Mouse (Mus musculus) monocyte, adult 59 days (primary cell): ENCODE data around the gene Ppp4c. TPM values are rescaled to one million over a fixed set of nuclear protein-coding genes. Genes with fewer than 3 reads are reported as not detected.

Source experiments
- total RNA-seq, 2 experiments: library from RNA; stranded (reverse); gene quantifications; one replicate each; pipeline ENCODE4 v1.2.4; 2023

The Ppp4c gene
- total RNA-seq: 100 to 1,000 TPM; 218 to 242 TPM

DNA sequence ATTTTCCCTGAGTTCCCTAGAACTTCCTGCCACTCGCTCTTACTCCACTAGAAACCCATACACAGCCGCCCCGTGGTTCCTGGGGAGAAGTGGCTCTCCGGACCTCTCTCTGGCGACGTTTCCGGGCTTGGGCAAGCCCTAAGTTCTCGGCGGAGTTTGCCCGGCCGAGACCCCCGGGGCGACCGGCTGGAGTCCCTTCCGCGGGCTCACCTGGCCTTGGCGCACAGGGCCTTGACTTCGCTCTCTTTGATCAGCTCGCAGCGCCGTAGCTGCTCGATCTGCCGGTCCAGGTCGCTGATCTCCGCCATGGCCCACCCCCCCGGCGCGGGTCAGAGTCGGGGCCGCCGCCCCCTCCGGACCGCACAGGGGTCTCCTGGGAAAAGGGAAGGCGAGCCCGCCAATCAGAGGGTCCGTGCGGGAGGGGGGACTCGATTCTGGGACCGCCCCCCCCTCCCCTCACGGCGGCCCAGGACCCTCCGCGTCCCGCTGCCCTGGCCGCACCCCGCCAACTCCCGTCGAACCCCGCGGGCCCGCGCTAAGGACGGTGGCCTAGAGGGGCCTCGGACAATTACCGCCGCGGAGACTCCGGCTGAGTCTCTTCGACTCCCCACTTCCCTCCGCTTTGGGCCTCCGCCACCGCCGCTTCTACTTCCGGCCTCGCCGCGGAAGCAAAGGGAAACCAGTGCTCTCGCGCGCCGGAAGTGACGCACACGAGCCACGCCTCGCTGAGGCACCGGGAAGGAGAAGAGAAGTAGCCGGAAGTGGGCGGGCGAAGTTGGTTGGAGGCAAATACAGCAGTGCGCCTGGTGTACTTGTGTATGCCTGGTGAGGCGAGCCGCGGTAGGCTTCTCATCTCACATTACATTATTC, at the start of gene Ppp4c:
Gene Ppp4c (minus strand): TSS at position 646 of the 870 bp plus-strand sequence.

DNA sequence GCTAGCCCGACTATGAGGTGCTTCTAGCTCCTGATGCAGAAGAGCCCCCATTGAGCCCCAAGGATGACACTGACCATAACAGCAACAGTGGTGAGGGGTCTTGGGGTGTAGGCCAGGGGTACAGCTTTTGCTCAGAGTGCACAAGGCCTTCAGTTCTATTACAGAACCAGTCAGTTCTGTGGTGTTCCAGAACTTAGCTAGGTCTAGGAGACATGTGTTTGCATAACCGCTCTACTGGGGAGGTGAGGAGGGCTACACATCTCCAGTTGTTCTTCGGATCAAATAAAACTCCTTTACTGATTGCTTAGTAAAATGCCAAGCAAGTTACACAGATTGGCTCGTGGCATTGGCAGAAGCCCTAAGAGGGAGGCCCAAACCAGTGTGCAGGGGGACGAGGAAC, 39.2 kb upstream of the Ppp4c start, which contains the start of gene 4930451I11Rik:
Gene 4930451I11Rik (minus strand): TSS at position 101 of the 400 bp plus-strand sequence.

GRCm38 (mm10) chr7:126797411-126798126, 5.3 kb upstream of the Ppp4c start, which contains the start of gene Fam57b:
Gene Fam57b, plus strand, starts transcription at chr7:126797668.

GRCm38 (mm10) chr7:126780971-126781635, 11.2 kb downstream of the Ppp4c start, which contains the start of gene Tbx6:
Gene Tbx6, plus strand, starts transcription at chr7:126781483.

DNA sequence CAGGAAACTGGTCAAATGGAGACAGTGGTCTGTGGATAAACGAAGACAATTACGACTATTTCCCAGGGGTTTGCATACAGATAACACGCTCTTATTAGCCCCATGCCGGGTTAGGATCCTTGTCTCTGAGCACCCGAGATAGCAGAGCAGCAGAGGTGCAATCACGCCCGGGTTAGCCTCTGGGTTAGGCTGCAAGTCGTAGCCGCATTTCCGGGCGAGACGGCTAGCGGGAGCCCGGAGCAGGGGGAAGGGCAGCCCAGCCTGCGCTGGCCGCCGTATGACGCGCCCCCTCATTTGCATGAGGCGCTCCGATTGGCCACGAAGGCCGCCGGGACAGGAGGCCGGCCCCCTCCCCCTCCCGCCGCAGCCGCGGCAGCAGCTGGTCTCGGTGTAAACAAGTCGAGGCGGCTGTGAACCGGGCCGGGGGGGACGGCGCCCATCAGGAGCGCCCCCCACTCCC, 15.7 kb downstream of the Ppp4c start, which contains the start of gene Ypel3:
Gene Ypel3 (plus strand): TSS at position 358 of the 460 bp plus-strand sequence.

DNA sequence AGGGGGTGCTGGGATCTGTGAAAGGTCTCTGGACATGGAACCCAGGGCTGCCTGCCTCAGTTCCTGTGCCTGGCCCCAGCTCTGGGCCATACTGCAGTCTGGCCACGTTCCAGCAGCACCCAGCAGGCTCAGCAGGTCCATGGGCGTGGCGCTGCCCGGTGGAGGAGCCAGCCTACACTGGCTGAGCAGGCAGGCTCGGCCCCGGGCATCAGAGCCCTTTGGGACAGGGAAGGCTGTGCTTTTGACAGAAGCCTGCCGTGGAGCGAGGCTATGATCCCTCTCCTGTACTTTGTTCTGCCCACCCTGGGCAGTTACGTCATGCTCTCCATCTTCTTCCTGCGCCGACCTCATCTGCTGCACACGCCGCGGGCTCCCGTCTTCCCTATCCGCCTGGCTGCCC, 26.1 kb downstream of the Ppp4c start, which contains the start of gene Gdpd3:
Gene Gdpd3 (plus strand): TSS at position 134 of the 400 bp plus-strand sequence.

DNA sequence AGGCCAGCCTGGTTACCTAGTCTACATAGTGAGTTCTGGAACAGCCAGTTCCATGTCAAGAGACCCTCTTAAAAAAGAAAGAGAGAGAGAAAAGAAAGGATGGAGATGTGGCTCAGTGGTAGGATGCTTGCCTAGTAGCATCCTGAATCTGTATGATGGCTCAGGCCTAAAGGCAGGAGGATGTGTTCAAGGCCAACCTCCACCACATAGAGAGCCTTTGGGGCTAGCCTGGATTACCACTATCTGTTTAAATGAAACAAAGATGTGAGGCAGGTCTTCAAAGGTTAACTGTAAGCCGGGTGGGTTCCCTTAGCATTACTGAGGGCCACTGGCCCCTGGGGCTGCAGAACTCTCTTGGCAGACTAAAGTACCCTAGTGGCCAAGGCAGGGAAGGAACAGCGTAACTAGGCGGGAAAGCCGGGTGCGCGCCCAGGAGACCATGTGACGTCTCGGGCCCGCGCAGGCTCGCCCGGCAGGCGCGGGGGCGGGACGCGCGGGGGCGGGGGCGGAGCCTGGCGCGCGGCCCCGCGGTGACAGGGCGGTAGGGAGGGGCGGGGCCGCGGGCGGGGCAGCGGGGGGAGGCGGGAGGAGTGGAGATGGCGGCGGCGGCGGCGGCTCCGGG, 33.1 kb downstream of the Ppp4c start, which contains the start of gene Mapk3:
Gene Mapk3 (plus strand): TSS at position 552 of the 622 bp plus-strand sequence.

Other genes starting within 250 kb of the Ppp4c start
- 100 to 1,000 TPM; 123 to 127 TPM for gene Eif3c, start 226.1 kb downstream of the Ppp4c start, total RNA-seq
- gene Apobr, start 207.6 kb downstream of the Ppp4c start, total RNA-seq: 100 to 1,000 TPM; 108 to 125 TPM
- gene Cln3, start 206.7 kb downstream of the Ppp4c start, total RNA-seq: 100 to 1,000 TPM; 241 to 250 TPM
- gene Il27, start 197.6 kb downstream of the Ppp4c start, total RNA-seq: 10 to 100 TPM; 10.8 to 13.3 TPM
- 10 to 100 TPM; 83.7 to 95.7 TPM for gene Nupr1, start 161.6 kb downstream of the Ppp4c start, total RNA-seq
- gene Sgf29, start 143.2 kb downstream of the Ppp4c start, total RNA-seq: 10 to 100 TPM; 31.8 to 41.5 TPM
- gene Sult1a1, start 116.1 kb downstream of the Ppp4c start, total RNA-seq: 1 to 10 TPM; 5.7 to 6.0 TPM
- 100 to 1,000 TPM; 104 to 129 TPM for gene Bola2, start 97.1 kb downstream of the Ppp4c start, total RNA-seq
- gene Slx1b, start 96.7 kb downstream of the Ppp4c start, total RNA-seq: 10 to 100 TPM; 12.0 to 12.3 TPM
- gene Coro1a, start 84.7 kb downstream of the Ppp4c start, total RNA-seq: 1,000 to 10,000 TPM; 1,489 to 1,521 TPM
- gene Mapk3, start 32.9 kb downstream of the Ppp4c start, total RNA-seq: 100 to 1,000 TPM; 148 to 156 TPM
- 10 to 100 TPM; 22.0 to 22.2 TPM for gene Gdpd3, start 26.2 kb downstream of the Ppp4c start, total RNA-seq
- 100 to 1,000 TPM; 256 to 258 TPM for gene Ypel3, start 15.5 kb downstream of the Ppp4c start, total RNA-seq
- gene Tbx6, start 11.0 kb downstream of the Ppp4c start, total RNA-seq: 1 to 10 TPM; 6.9 to 8.2 TPM
- gene Fam57b, start 5.2 kb upstream of the Ppp4c start, total RNA-seq: not detected
- not detected for gene 4930451I11Rik, start 39.1 kb upstream of the Ppp4c start, total RNA-seq
- gene Doc2a, start 54.9 kb upstream of the Ppp4c start, total RNA-seq: not detected
- 10 to 100 TPM in 1 of 2 experiments, 1 to 10 TPM in 1; 5.0 to 14.0 TPM for gene Hirip3, start 69.5 kb upstream of the Ppp4c start, total RNA-seq
- 10 to 100 TPM; 52.2 to 66.3 TPM for gene Ino80e, start 69.9 kb upstream of the Ppp4c start, total RNA-seq
- 10 to 100 TPM; 71.6 to 71.9 TPM for gene Taok2, start 92.2 kb upstream of the Ppp4c start, total RNA-seq
- gene Tmem219, start 130.4 kb upstream of the Ppp4c start, total RNA-seq: 10 to 100 TPM; 63.5 to 71.0 TPM
- gene Kctd13, start 136.4 kb upstream of the Ppp4c start, total RNA-seq: 10 to 100 TPM; 31.5 to 32.7 TPM
- not detected for gene Asphd1, start 157.1 kb upstream of the Ppp4c start, total RNA-seq
- 1 to 10 TPM; 2.2 to 4.1 TPM for gene Sez6l2, start 158.1 kb upstream of the Ppp4c start, total RNA-seq
- gene Cdipt, start 183.4 kb upstream of the Ppp4c start, total RNA-seq: 10 to 100 TPM; 84.1 to 92.1 TPM
- gene Cdiptos, start 183.6 kb upstream of the Ppp4c start, total RNA-seq: 1 to 10 TPM; 3.5 to 3.7 TPM
- 100 to 1,000 TPM; 116 to 123 TPM for gene Mvp, start 222.1 kb upstream of the Ppp4c start, total RNA-seq
- 1 to 10 TPM in 1 of 2 experiments, not detected in 1; 9.0 TPM for gene Pagr1b, start 224.0 kb upstream of the Ppp4c start, total RNA-seq
- 10 to 100 TPM in 1 of 2 experiments, 1 to 10 TPM in 1; 2.2 to 14.5 TPM for gene Pagr1a, start 224.9 kb upstream of the Ppp4c start, total RNA-seq
- 10 to 100 TPM; 29.0 to 34.8 TPM for gene Gm42742, start 228.6 kb upstream of the Ppp4c start, total RNA-seq
- gene Prrt2, start 228.7 kb upstream of the Ppp4c start, total RNA-seq: 1 to 10 TPM; 1.3 TPM
- gene Maz, start 234.5 kb upstream of the Ppp4c start, total RNA-seq: 100 to 1,000 TPM; 166 to 172 TPM
- 1 to 10 TPM; 1.7 to 2.3 TPM for gene Kif22, start 250.0 kb upstream of the Ppp4c start, total RNA-seq